Mouse (Mus musculus) Patski (cell line): ENCODE results near the gene Gon7. TPM values are rescaled to one million over a fixed set of nuclear protein-coding genes. Genes with fewer than 3 reads are reported as not detected.

Experiments
- ATAC-seq: fragments of 100-300 bp; one replicate; pipeline ENCODE4 v1.8.0; 2021
- CTCF ChIA-PET: fragments of 350-600 bp; sonication (Branson Sonifier 250); formaldehyde crosslinking; loops from one replicate; lab custom pipeline; 2022; ENCODE audit warnings: inconsistent platforms; lab: Charles Lee
- POLR2A ChIA-PET: fragments of 350-600 bp; sonication (Branson Sonifier 250); formaldehyde crosslinking; loops from one replicate; lab custom pipeline; 2022; ENCODE audit warnings: antibody characterized with exemption, inconsistent platforms; lab: Charles Lee
- DNase-seq: peaks from one replicate; pipeline ENCODE4 v3.0.0-alpha.2; 2011; ENCODE audit warnings: low read depth, low spot score
- H3K27me3 ChIP-seq: fragments of 371-371 bp; one replicate; pipeline ENCODE4 v1.5.1; 2021
- CTCF ChIP-seq: fragments of 100-300 bp; IDR thresholded peaks from one replicate; pipeline ENCODE4 v1.5.1; 2021
- in situ Hi-C: fragments of 300-500 bp; cut with MboI; formaldehyde crosslinking; loops from 3 replicates; pipeline ENCODE4 v1.11.1; 2018; ENCODE audit warnings: low pct_unique_long_range_greater_than_20kb, mixed read lengths
- polyA plus RNA-seq: library from polyadenylated mRNA; unstranded; gene quantifications from one replicate; pipeline ENCODE4 v1.2.3, GENCODE M21; 2021

The Gon7 gene
- polyA plus RNA-seq, 1 experiment from 2014 or later: 14.6 TPM

GRCm38 (mm10) chr12:102709896-102710295, 47.7 kb downstream of the Gon7 start:
- CTCF ChIA-PET: interaction anchor here (1.1 kb wide), 1 partner anchor 9 kb away, joined by 4 read pairs; no protein-coding TSS in a partner anchor
- in situ Hi-C loops: loop anchor here (5.0 kb wide), 3 partner anchors 73 to 183 kb away; no protein-coding TSS in a partner anchor
- no peak for TF ChIP-seq CTCF
- H3K27me3 ChIP-seq: no peaks in the 10 kb centered on the region
- ATAC-seq: no peak
- DNase-seq: no peak
- POLR2A ChIA-PET: interaction anchor here (1.7 kb wide), 1 partner anchor 9 kb away, joined by 4 read pairs; no protein-coding TSS in a partner anchor

- in situ Hi-C loops: loop anchor here (5.0 kb wide), 3 partner anchors 71 to 181 kb away; no protein-coding TSS in a partner anchor
- H3K27me3 ChIP-seq: no peaks in the 10 kb centered on the region
- ChIA-PET CTCF (interaction anchor here (0.9 to 1.5 kb wide), 6 partner anchors 12 to 182 kb away, joined by 3 to 5 read pairs (median 4); no protein-coding TSS in a partner anchor), POLR2A (interaction anchor here (1.2 kb wide), 1 partner anchor 9 kb away, joined by 3 read pairs; no protein-coding TSS in a partner anchor)
- no peak for TF ChIP-seq CTCF
- ATAC-seq (peak; percentile 17), DNase-seq (no peak)
Observed at GRCm38 (mm10) chr12:102708220-102708619, 49.4 kb downstream of the Gon7 start.

- ChIA-PET CTCF (interaction anchor here (1.3 kb wide), 1 partner anchor 13 kb away, joined by 3 read pairs; no protein-coding TSS in a partner anchor), POLR2A (no interaction called here)
- in situ Hi-C loops: loop anchor here (5.0 kb wide), 3 partner anchors 70 to 180 kb away; no protein-coding TSS in a partner anchor
- no peak for DNase-seq
- TF ChIP-seq CTCF: no peak
- H3K27me3 ChIP-seq: no peaks in the 10 kb centered on the region
- no peak for ATAC-seq
Observed at GRCm38 (mm10) chr12:102706833-102707463, 50.7 kb downstream of the Gon7 start.

- TF ChIP-seq CTCF: no peak
- ATAC-seq (no peak), DNase-seq (no peak)
- ChIA-PET CTCF (interaction anchor here (1.0 to 1.6 kb wide), 8 partner anchors 8 to 179 kb away, joined by 3 to 4 read pairs (median 3); no protein-coding TSS in a partner anchor), POLR2A (no interaction called here)
- H3K27me3 ChIP-seq: no peaks in the 10 kb centered on the region
- in situ Hi-C loops: loop anchor here (5.0 kb wide), 3 partner anchors 69 to 179 kb away; no protein-coding TSS in a partner anchor
Observed at GRCm38 (mm10) chr12:102705906-102706640, 51.5 kb downstream of the Gon7 start.

GRCm38 (mm10) chr12:102705216-102705871, 52.3 kb downstream of the Gon7 start:
- CTCF ChIA-PET: interaction anchor here (0.6 to 1.6 kb wide), 10 partner anchors 9 to 178 kb away, joined by 3 to 4 read pairs (median 3); no protein-coding TSS in a partner anchor
- H3K27me3 ChIP-seq: no peaks in the 10 kb centered on the region
- DNase-seq: no peak
- in situ Hi-C loops: loop anchor here (5.0 kb wide), 3 partner anchors 68 to 178 kb away; no protein-coding TSS in a partner anchor
- POLR2A ChIA-PET: interaction anchor here (0.6 to 1.5 kb wide), 2 partner anchors 10 to 38 kb away, joined by 3 read pairs; no protein-coding TSS in a partner anchor
- ATAC-seq: peak; percentile 44
- no peak for TF ChIP-seq CTCF

GRCm38 (mm10) chr12:102704457-102705198, 53.0 kb downstream of the Gon7 start, which contains the start of gene Itpk1:
Itpk1 (minus strand) TSS chr12:102704930.
- peak; percentile 63 for ATAC-seq
- ChIA-PET CTCF (interaction anchor here (0.6 to 1.6 kb wide), 6 partner anchors 10 to 130 kb away, joined by 3 to 4 read pairs (median 4); no protein-coding TSS in a partner anchor), POLR2A (interaction anchor here (0.6 to 1.5 kb wide), 3 partner anchors 9 to 130 kb away, joined by 3 to 4 read pairs (median 3); no protein-coding TSS in a partner anchor)
- in situ Hi-C loops: loop anchor here (5.0 kb wide), 3 partner anchors 67 to 177 kb away; no protein-coding TSS in a partner anchor
- H3K27me3 ChIP-seq: no peaks in the 10 kb centered on the region
- no peak for DNase-seq
- TF ChIP-seq CTCF: no peak

- ChIA-PET CTCF (interaction anchor here (1.4 to 2.4 kb wide), 4 partner anchors 11 to 125 kb away, joined by 3 to 11 read pairs (median 6); no protein-coding TSS in a partner anchor), POLR2A (interaction anchor here (0.8 to 1.5 kb wide), 4 partner anchors 9 to 129 kb away, joined by 3 to 4 read pairs (median 3); no protein-coding TSS in a partner anchor)
- ATAC-seq (peak; percentile 4), DNase-seq (no peak)
- no peak for TF ChIP-seq CTCF
- in situ Hi-C loops: no loop called here
- no peaks in the 10 kb centered on the region for H3K27me3 ChIP-seq
Observed at GRCm38 (mm10) chr12:102703921-102704408, 53.6 kb downstream of the Gon7 start.

GRCm38 (mm10) chr12:102703441-102703840, 54.2 kb downstream of the Gon7 start:
- no peaks in the 10 kb centered on the region for H3K27me3 ChIP-seq
- ChIA-PET POLR2A (interaction anchor here (0.8 to 1.5 kb wide), 4 partner anchors 8 to 129 kb away, joined by 3 to 4 read pairs (median 3); no protein-coding TSS in a partner anchor), CTCF (interaction anchor here (1.1 to 2.4 kb wide), 8 partner anchors 10 to 127 kb away, joined by 3 to 11 read pairs (median 4); no protein-coding TSS in a partner anchor)
- in situ Hi-C loops: no loop called here
- TF ChIP-seq CTCF: no peak
- DNase-seq (no peak), ATAC-seq (no peak)

Other genes starting within 250 kb of the Gon7 start
- 0.08 TPM for gene Chga, start 202.8 kb downstream of the Gon7 start, polyA plus RNA-seq
- gene Itpk1, start 52.9 kb downstream of the Gon7 start, polyA plus RNA-seq: 22.9 TPM
- gene Moap1, start 14.1 kb downstream of the Gon7 start, polyA plus RNA-seq: 13.3 TPM
- gene Tmem251, start 14.0 kb downstream of the Gon7 start, polyA plus RNA-seq: 6.5 TPM
- gene Gm28051, start within 50 bp of the Gon7 start, polyA plus RNA-seq: not detected
- 33.0 TPM for gene Ubr7, start 164 bp upstream of the Gon7 start, polyA plus RNA-seq
- gene Gm20604, start 869 bp upstream of the Gon7 start, polyA plus RNA-seq: 9.5 TPM
- gene Btbd7, start 120.7 kb upstream of the Gon7 start, polyA plus RNA-seq: 29.2 TPM
- not detected for gene Cox8c, start 141.5 kb upstream of the Gon7 start, polyA plus RNA-seq
- gene Unc79, start 191.1 kb upstream of the Gon7 start, polyA plus RNA-seq: not detected